Mouse (Mus musculus) lung, embryonic 16.5 days (tissue): ENCODE results near the gene Slc8a2. TPM values are rescaled to one million over a fixed set of nuclear protein-coding genes. Genes with fewer than 3 reads are reported as not detected.
A peak's percentile ranks its signal among the peaks of the same experiment; 100 is the strongest.

Source experiments
- ATAC-seq: fragments of 200-750 bp; cut with Nextera tagmentation; 2 replicates; pipeline ENCODE4 v1.8.0; 2017; ENCODE audit warnings: low read depth, mild to moderate bottlenecking, moderate library complexity
- H3K27ac ChIP-seq: fragments of 300-500 bp; sonication (generic); 2 replicates; pipeline ENCODE4 v1.5.1; 2014; ENCODE audit warnings: mild to moderate bottlenecking, control low read depth, low read length
- H3K27me3 ChIP-seq: fragments of 300-500 bp; sonication (generic); 2 replicates; pipeline ENCODE4 v1.6.1; 2014; ENCODE audit warnings: low read depth, low read length, mixed read lengths; ENCODE audit not compliant: control insufficient read depth, insufficient read depth
- H3K36me3 ChIP-seq: fragments of 300-500 bp; sonication (generic); 2 replicates; pipeline ENCODE4 v1.6.1; 2014; ENCODE audit warnings: low read length; ENCODE audit not compliant: control insufficient read depth, insufficient read depth
- H3K4me1 ChIP-seq: fragments of 300-500 bp; sonication (generic); replicated peaks from 2 replicates; pipeline ENCODE4 v1.6.1; 2014; ENCODE audit warnings: low read length, mixed read lengths; ENCODE audit not compliant: control insufficient read depth, insufficient read depth
- H3K4me2 ChIP-seq: fragments of 300-500 bp; sonication (generic); 2 replicates; pipeline ENCODE4 v1.6.1; 2014; ENCODE audit warnings: low read depth, low read length, control low read depth
- H3K4me3 ChIP-seq: fragments of 300-500 bp; sonication (generic); 2 replicates; pipeline ENCODE4 v1.5.1; 2014; ENCODE audit warnings: mild to moderate bottlenecking, low read length, control low read depth
- H3K9ac ChIP-seq: fragments of 300-500 bp; sonication (generic); 2 replicates; pipeline ENCODE4 v1.6.1; 2014; ENCODE audit warnings: low read length, control low read depth
- H3K9me3 ChIP-seq: fragments of 300-500 bp; sonication (generic); 2 replicates; pipeline ENCODE4 v1.6.1; 2016; ENCODE audit warnings: low read length; ENCODE audit not compliant: control insufficient read depth
- WGBS: fragments of 180-500 bp; shearing (Covaris S2); extraction: QIAGEN DNeasy Blood & Tissue Kit; methylation state at CpG from one replicate; pipeline ENCODE4 v1.1.7; 2014; 5-methylcytosine and 5-hydroxymethylcytosine counted together
- polyA plus RNA-seq: library from polyadenylated mRNA; unstranded; fragments of >200 nt; fragmentation: Nextera tagmentation; extraction: Ambion mirVana; gene quantifications from 2 replicates; pipeline ENCODE4 v1.2.1, GENCODE M21; 2015

Slc8a2 gene
- polyA plus RNA-seq, 1 experiment from 2014 or later = 0.08 TPM

- Histone ChIP-seq H3K9ac (no peak overlapping the region), H3K4me2 (no peak overlapping the region), H3K36me3 (peaks cover 24% of the 10 kb centered on the region), H3K9me3 (no peaks in the 10 kb centered on the region), H3K4me3 (no peak overlapping the region), H3K4me1 (no peaks in the 10 kb centered on the region), H3K27ac (no peak overlapping the region), H3K27me3 (no peaks in the 10 kb centered on the region)
- 75% methylated on average over 11 of the region's 11 CpGs for WGBS
- no peak for ATAC-seq
Observed at GRCm38 (mm10) chr7:16198540-16198939, 68.9 kb downstream of the Slc8a2 start.

DNA sequence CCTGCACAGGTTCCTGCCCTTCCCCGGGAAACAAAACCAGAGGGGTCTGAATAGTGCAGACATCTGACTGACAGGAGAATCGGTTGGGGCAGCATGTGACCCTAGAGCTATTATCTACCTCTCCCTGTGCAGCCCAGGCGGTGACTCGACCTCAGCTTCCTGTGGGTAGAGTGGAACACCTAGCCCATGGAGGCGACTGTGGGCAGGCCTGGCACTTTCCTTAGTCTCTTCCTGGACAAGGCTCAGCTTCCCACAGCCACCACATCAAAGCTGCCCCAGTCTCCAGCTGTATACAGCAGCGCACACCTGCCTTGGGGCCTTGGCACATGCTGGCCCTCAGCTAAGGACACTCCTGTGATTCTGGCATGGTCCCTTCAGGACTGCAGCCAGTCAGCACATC, 71.5 kb downstream of the Slc8a2 start:
- H3K36me3 ChIP-seq = peaks cover 22% of the 10 kb centered on the region
- H3K4me2 ChIP-seq = no peak overlapping the region
- H3K4me3 ChIP-seq = no peak overlapping the region
- no peaks in the 10 kb centered on the region for H3K4me1 ChIP-seq
- 78% methylated on average over 6 of the region's 6 CpGs for WGBS
- no peak overlapping the region for H3K27ac ChIP-seq
- H3K9ac ChIP-seq = no peak overlapping the region
- no peaks in the 10 kb centered on the region for H3K9me3 ChIP-seq
- H3K27me3 ChIP-seq = no peaks in the 10 kb centered on the region
- ATAC-seq = no peak

GRCm38 (mm10) chr7:16202756-16203504, 73.3 kb downstream of the Slc8a2 start:
- no peak for ATAC-seq
- Histone ChIP-seq H3K27ac (no peak overlapping the region), H3K4me2 (no peak overlapping the region)

DNA sequence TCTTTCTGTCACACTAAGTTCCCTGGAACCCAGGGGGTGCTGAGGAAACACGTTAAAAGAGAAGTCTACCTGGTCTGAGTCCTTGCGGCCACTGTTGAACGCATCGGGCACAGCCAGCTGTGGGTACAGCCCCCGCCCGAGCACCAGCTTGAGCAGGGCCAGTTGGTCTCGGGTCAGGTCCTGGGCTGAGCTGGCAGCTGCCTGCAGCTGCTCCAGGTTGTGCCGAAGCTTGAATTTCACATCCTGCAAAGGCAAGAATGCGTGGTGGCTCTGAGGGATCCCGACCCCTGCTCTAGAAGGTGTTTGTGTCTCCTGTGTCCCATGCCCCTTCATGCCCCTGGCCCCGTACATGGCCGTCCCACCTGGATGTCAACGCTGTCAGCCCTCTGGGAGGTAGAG, 73.9 kb downstream of the Slc8a2 start:
- Histone ChIP-seq H3K4me2 (no peak overlapping the region), H3K36me3 (peaks cover 12% of the 10 kb centered on the region), H3K27ac (no peak overlapping the region), H3K4me3 (no peak overlapping the region), H3K9ac (no peak overlapping the region), H3K27me3 (no peaks in the 10 kb centered on the region), H3K9me3 (no peaks in the 10 kb centered on the region), H3K4me1 (peaks cover 1% of the 10 kb centered on the region; the same call in 1 of the 2 replicates)
- ATAC-seq = no peak
- WGBS = 89% methylated on average over 13 of the region's 13 CpGs

More at GRCm38 (mm10) chr7:16202756-16203504, 73.3 kb downstream of the Slc8a2 start:
- 87% methylated on average over 15 of the region's 15 CpGs for WGBS
- Histone ChIP-seq H3K9me3 (no peaks in the 10 kb centered on the region), H3K4me1 (no peaks in the 10 kb centered on the region), H3K4me3 (no peak overlapping the region), H3K36me3 (peaks cover 15% of the 10 kb centered on the region), H3K27me3 (no peaks in the 10 kb centered on the region), H3K9ac (no peak overlapping the region)

- WGBS = 77% methylated on average over 9 of the region's 9 CpGs
- Histone ChIP-seq H3K27me3 (no peaks in the 10 kb centered on the region), H3K36me3 (peaks cover 5% of the 10 kb centered on the region), H3K27ac (no peak overlapping the region), H3K9ac (no peak overlapping the region), H3K4me3 (no peak overlapping the region), H3K4me2 (no peak overlapping the region), H3K4me1 (peaks cover 12% of the 10 kb centered on the region; the same call in 1 of the 2 replicates), H3K9me3 (no peaks in the 10 kb centered on the region)
- ATAC-seq = no peak
Observed at GRCm38 (mm10) chr7:16204791-16205190, 75.2 kb downstream of the Slc8a2 start.

- Histone ChIP-seq H3K36me3 (peaks cover 7% of the 10 kb centered on the region), H3K4me3 (no peak overlapping the region), H3K9ac (no peak overlapping the region), H3K4me2 (no peak overlapping the region), H3K9me3 (no peaks in the 10 kb centered on the region), H3K4me1 (peaks cover 12% of the 10 kb centered on the region; the same call in 1 of the 2 replicates), H3K27me3 (no peaks in the 10 kb centered on the region), H3K27ac (no peak overlapping the region)
- ATAC-seq = no peak
- 81% methylated on average over 7 of the region's 7 CpGs for WGBS
Observed at GRCm38 (mm10) chr7:16207076-16207475, 77.5 kb downstream of the Slc8a2 start.

DNA sequence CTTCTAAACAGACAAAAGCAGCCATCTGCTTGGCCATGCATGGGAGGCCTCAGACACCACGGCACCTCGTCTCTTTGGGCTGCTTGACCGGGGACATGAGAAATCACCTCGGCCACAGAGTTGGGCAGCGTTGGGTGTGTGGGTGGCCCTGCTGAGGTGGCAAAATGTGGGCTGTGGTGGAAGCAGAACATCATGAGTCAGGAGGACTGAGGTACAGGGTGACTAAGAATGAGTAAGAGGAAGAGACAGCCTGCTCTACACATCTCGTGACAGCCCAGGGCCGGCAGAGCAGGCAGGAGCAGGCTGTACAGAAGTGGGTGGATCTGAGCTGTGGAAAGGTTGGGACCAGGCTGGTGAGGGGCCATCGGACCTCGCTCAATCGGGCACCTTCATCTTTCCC, 77.9 kb downstream of the Slc8a2 start:
- peaks cover 12% of the 10 kb centered on the region; the same call in 1 of the 2 replicates for H3K4me1 ChIP-seq
- no peak overlapping the region for H3K9ac ChIP-seq
- no peak overlapping the region for H3K27ac ChIP-seq
- WGBS = 81% methylated on average over 10 of the region's 10 CpGs
- H3K36me3 ChIP-seq = peaks cover 5% of the 10 kb centered on the region
- no peaks in the 10 kb centered on the region for H3K27me3 ChIP-seq
- H3K4me2 ChIP-seq = no peak overlapping the region
- H3K9me3 ChIP-seq = no peaks in the 10 kb centered on the region
- no peak for ATAC-seq
- no peak overlapping the region for H3K4me3 ChIP-seq

- peak; percentile 64 for ATAC-seq
- H3K36me3 ChIP-seq = peaks cover 11% of the 10 kb centered on the region
- H3K9ac ChIP-seq = no peak overlapping the region
- no peak overlapping the region for H3K4me3 ChIP-seq
- H3K4me1 ChIP-seq = peaks cover 12% of the 10 kb centered on the region; the same call in 1 of the 2 replicates
- WGBS = 56% methylated on average over 21 of the region's 21 CpGs
- no peaks in the 10 kb centered on the region for H3K27me3 ChIP-seq
- peak overlapping the region; percentile 58 for H3K27ac ChIP-seq
- no peak overlapping the region for H3K4me2 ChIP-seq
- H3K9me3 ChIP-seq = no peaks in the 10 kb centered on the region
Observed at GRCm38 (mm10) chr7:16208781-16209665, 79.4 kb downstream of the Slc8a2 start.
